Mouse (Mus musculus) fat pad, adult 2 months (tissue): ENCODE results near the gene Arhgap9.

Source experiments
- DNase-seq: peaks from one replicate; pipeline ENCODE4 v3.0.0-alpha.2; 2011; ENCODE audit warnings: low read depth, low spot score; ENCODE audit errors: extremely low read depth

Arhgap9 gene

GRCm38 (mm10) chr10:127321621-127322020 is at the start of gene Arhgap9:
TSS of gene Arhgap9 (plus strand) at chr10:127321964.
- DNase-seq = no peak

GRCm38 (mm10) chr10:127272371-127272770 is 49.4 kb upstream of the Arhgap9 start:
- DNase-seq = no peak

- no peak for DNase-seq
Observed at GRCm38 (mm10) chr10:127274261-127275022, 47.3 kb upstream of the Arhgap9 start.

- no peak for DNase-seq
Observed at GRCm38 (mm10) chr10:127279730-127280129, 42.0 kb upstream of the Arhgap9 start.

GRCm38 (mm10) chr10:127281316-127281715 is 40.4 kb upstream of the Arhgap9 start:
- no peak for DNase-seq

- no peak for DNase-seq
Observed at GRCm38 (mm10) chr10:127282620-127283215, 39.0 kb upstream of the Arhgap9 start.

GRCm38 (mm10) chr10:127284105-127284622 is 37.6 kb upstream of the Arhgap9 start:
- no peak for DNase-seq

- DNase-seq = no peak
Observed at GRCm38 (mm10) chr10:127284724-127285500, 36.9 kb upstream of the Arhgap9 start.

- DNase-seq = no peak
Observed at GRCm38 (mm10) chr10:127285644-127286043, 36.1 kb upstream of the Arhgap9 start.

- no peak for DNase-seq
Observed at GRCm38 (mm10) chr10:127286194-127286593, 35.6 kb upstream of the Arhgap9 start.

GRCm38 (mm10) chr10:127286730-127287129 is 35.0 kb upstream of the Arhgap9 start:
- DNase-seq = no peak

GRCm38 (mm10) chr10:127287271-127287935 is 34.4 kb upstream of the Arhgap9 start:
- no peak for DNase-seq

GRCm38 (mm10) chr10:127287936-127288293 is 33.8 kb upstream of the Arhgap9 start:
- no peak for DNase-seq

- no peak for DNase-seq
Observed at GRCm38 (mm10) chr10:127288328-127288799, 33.4 kb upstream of the Arhgap9 start.

GRCm38 (mm10) chr10:127288800-127289572 is 32.8 kb upstream of the Arhgap9 start, which contains the start of gene Mbd6:
TSS of gene Mbd6 (minus strand) at chr10:127289018.
- DNase-seq = no peak

- no peak for DNase-seq
Observed at GRCm38 (mm10) chr10:127289573-127290191, 32.1 kb upstream of the Arhgap9 start.

- DNase-seq = peak; percentile 94
Observed at GRCm38 (mm10) chr10:127290307-127290929, 31.3 kb upstream of the Arhgap9 start.

- no peak for DNase-seq
Observed at GRCm38 (mm10) chr10:127290930-127291880, 30.6 kb upstream of the Arhgap9 start.
